Mouse (Mus musculus) liver, embryonic 11.5 days (tissue): ENCODE results near the gene Efna1. TPM values are rescaled to one million over a fixed set of nuclear protein-coding genes. Genes with fewer than 3 reads are reported as not detected.

Experiments used
- ATAC-seq: fragments of 200-750 bp; cut with Nextera tagmentation; replicated peaks from 2 replicates; pipeline ENCODE4 v1.8.0; 2017; ENCODE audit warnings: moderate number of reproducible peaks, mild to moderate bottlenecking, moderate TSS enrichment, moderate library complexity; ENCODE audit not compliant: low FRiP score
- DNase-seq: peaks from one replicate; pipeline ENCODE4 v3.0.0-alpha.2; 2017; ENCODE audit warnings: low spot score
- H3K27ac ChIP-seq: fragments of 300-500 bp; sonication (generic); 2 replicates; pipeline ENCODE4 v1.5.1; 2014; ENCODE audit warnings: mild to moderate bottlenecking, low read depth, low read length, control low read depth
- H3K27me3 ChIP-seq: fragments of 300-500 bp; sonication (generic); replicated peaks from 2 replicates; pipeline ENCODE4 v1.6.1; 2014; ENCODE audit warnings: low read length, mixed read lengths; ENCODE audit not compliant: control insufficient read depth, insufficient read depth
- H3K36me3 ChIP-seq: fragments of 300-500 bp; sonication (generic); 2 replicates; pipeline ENCODE4 v1.6.1; 2014; ENCODE audit warnings: mild to moderate bottlenecking, low read length, moderate library complexity, mixed read lengths; ENCODE audit not compliant: control insufficient read depth, insufficient read depth
- H3K4me1 ChIP-seq: fragments of 300-500 bp; sonication (generic); replicated peaks from 2 replicates; pipeline ENCODE4 v1.6.1; 2014; ENCODE audit warnings: low read length, mixed read lengths; ENCODE audit not compliant: control insufficient read depth, insufficient read depth
- H3K4me2 ChIP-seq: fragments of 300-500 bp; sonication (generic); 2 replicates; pipeline ENCODE4 v1.6.1; 2014; ENCODE audit warnings: mild to moderate bottlenecking, control low read depth, moderate library complexity
- H3K4me3 ChIP-seq: fragments of 300-500 bp; sonication (generic); 2 replicates; pipeline ENCODE4 v1.5.1; 2014; ENCODE audit warnings: low read depth, low read length, control low read depth
- H3K9ac ChIP-seq: fragments of 300-500 bp; sonication (generic); 2 replicates; pipeline ENCODE4 v1.6.1; 2014; ENCODE audit warnings: low read depth, low read length, control low read depth
- H3K9me3 ChIP-seq: fragments of 300-500 bp; sonication (generic); 2 replicates; pipeline ENCODE4 v1.6.1; 2016; ENCODE audit warnings: low read length, inconsistent platforms, mixed read lengths; ENCODE audit not compliant: control insufficient read depth
- WGBS: fragments of 180-500 bp; shearing (Covaris S2); extraction: QIAGEN DNeasy Blood & Tissue Kit; methylation state at CpG from one replicate; pipeline ENCODE4 v1.1.7; 2014; 5-methylcytosine and 5-hydroxymethylcytosine counted together
- polyA plus RNA-seq: library from polyadenylated mRNA; unstranded; fragments of >200 nt; fragmentation: Nextera tagmentation; extraction: Ambion mirVana; gene quantifications from 2 replicates; pipeline ENCODE4 v1.2.1, GENCODE M21; 2014

Efna1 gene
- polyA plus RNA-seq, 1 experiment from 2014 or later, result 11.8 TPM

DNA sequence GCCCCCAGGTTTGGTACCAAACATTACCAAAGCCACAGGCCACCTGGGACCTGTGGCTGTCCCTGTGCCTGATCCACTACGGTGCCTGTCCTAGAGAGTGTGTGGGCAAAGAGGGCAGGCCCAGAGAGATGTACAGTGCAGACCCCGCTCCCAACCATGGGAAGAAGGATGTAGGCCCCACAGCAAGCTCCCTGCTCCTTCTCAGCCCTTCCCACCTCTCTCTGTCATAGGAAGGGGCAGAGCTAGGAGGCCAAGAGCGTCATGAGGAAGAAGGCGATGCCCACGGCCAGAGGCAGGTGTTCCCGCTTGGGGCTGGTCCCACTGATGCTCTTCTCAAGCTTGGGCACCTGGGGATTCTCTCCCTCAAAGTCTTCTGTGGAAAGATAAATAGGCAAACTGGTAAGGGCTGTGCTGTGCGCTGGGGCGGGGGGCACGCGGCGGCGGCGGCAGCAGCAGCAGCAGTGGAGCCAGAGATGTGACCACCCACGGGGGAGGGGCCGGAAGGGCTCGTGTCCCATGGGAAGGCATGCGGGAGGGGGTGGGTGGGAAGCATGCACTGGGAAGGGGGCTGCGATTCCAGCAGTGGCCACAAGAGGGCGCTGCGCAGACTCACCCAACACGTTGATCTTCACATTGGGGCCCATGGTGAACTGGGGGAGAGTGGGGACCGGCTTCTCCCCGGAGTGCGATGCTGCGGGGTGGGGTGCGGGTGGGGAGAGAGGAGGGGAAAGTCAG is 34.4 kb upstream of the Efna1 start:
- peak overlapping the region; percentile 38 for H3K4me3 ChIP-seq
- 9% methylated on average over 24 of the region's 26 CpGs for WGBS
- no peaks in the 10 kb centered on the region for H3K36me3 ChIP-seq
- peaks cover 46% of the 10 kb centered on the region for H3K27me3 ChIP-seq
- no peak overlapping the region for H3K27ac ChIP-seq
- ATAC-seq (no peak; the same call in 1 of the 2 replicates), DNase-seq (peak; percentile 85)
- peak overlapping the region; percentile 2; the same call in 1 of the 2 replicates for H3K9ac ChIP-seq
- H3K9me3 ChIP-seq, result no peaks in the 10 kb centered on the region
- peaks cover 20% of the 10 kb centered on the region for H3K4me1 ChIP-seq
- peak overlapping the region; percentile 61 for H3K4me2 ChIP-seq

DNA sequence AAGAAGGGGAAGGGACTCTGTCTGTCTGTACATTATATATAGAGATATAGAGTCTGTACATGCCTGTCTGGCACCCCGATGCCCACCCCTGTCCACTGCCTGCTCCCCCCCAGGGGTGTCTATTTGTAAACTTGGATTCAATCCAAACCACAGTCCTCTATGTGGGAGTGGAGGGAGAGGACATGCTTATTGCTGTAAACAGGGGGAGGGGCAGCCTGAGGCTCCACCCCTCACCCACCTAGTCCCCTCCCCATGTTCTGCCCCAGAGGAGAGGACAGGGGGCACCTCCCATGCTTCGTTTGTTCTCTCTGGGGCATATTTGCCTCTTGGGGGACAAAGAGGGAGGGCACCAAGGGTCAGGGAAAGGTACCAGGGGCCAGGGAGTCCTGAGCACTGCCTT is 33.8 kb upstream of the Efna1 start:
- Histone ChIP-seq H3K4me3 (no peak overlapping the region), H3K9ac (no peak overlapping the region), H3K4me1 (peaks cover 15% of the 10 kb centered on the region), H3K9me3 (no peaks in the 10 kb centered on the region), H3K27ac (no peak overlapping the region), H3K4me2 (peak overlapping the region; percentile 61), H3K27me3 (peaks cover 40% of the 10 kb centered on the region), H3K36me3 (no peaks in the 10 kb centered on the region)
- ATAC-seq, result no peak
- no peak for DNase-seq
- 46% methylated on average over 2 of the region's 2 CpGs for WGBS

DNA sequence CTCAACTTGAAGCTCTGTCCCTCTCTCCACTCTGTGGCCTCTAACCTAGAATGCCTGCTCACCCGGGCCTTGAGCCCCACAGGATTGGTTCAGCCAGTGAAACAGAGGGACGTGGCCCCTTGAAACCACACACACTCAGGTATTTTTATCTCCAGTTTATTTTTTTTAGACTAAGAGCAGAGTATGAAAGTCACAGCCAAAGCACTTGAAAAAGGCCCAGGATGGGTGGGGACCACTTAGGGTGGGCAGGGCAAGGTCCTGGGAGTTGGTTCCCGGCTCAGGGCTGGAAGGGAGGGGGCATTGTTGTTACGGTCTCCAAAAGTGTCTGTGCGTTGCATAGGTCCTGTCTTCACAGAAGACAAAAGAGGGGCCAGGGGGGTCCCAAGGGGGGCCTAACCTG is 33.4 kb upstream of the Efna1 start:
- Histone ChIP-seq H3K27me3 (peaks cover 36% of the 10 kb centered on the region), H3K4me2 (no peak overlapping the region), H3K9ac (no peak overlapping the region), H3K4me3 (no peak overlapping the region), H3K27ac (no peak overlapping the region; the same call in 1 of the 2 replicates), H3K36me3 (no peaks in the 10 kb centered on the region), H3K9me3 (no peaks in the 10 kb centered on the region), H3K4me1 (peaks cover 12% of the 10 kb centered on the region)
- WGBS, result 74% methylated on average over 5 of the region's 5 CpGs
- DNase-seq (no peak), ATAC-seq (no peak)

DNA sequence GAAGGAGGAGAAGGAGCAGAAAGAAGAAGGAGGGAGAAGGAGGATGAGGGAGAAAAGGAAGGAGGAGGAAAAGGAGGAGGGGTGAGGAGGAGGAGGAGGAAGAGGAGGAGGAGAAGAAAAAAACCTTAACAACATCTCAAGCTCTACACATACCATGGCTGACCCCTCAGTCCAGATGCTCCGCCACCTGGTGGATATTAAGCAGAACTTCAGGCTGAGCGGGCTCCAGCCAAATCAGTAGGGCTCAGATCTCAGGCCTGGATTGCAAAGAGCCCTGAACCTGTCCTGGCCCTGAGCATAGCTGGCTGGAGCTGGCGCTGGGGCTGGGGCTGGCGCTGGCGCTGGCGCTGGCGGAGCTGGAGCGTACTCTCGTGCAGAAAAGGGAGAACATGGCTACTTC is 27.1 kb upstream of the Efna1 start:
- no peak overlapping the region for H3K4me2 ChIP-seq
- WGBS, result 4% methylated on average over 9 of the region's 9 CpGs
- H3K27ac ChIP-seq, result no peak overlapping the region
- no peaks in the 10 kb centered on the region for H3K4me1 ChIP-seq
- H3K4me3 ChIP-seq, result no peak overlapping the region
- peaks cover 3% of the 10 kb centered on the region; the same call in 1 of the 2 replicates for H3K27me3 ChIP-seq
- ATAC-seq (peak; percentile 70; the same call in 1 of the 2 replicates), DNase-seq (peak; percentile 57)
- H3K9ac ChIP-seq, result no peak overlapping the region
- H3K36me3 ChIP-seq, result no peaks in the 10 kb centered on the region
- no peaks in the 10 kb centered on the region for H3K9me3 ChIP-seq

- Histone ChIP-seq H3K9me3 (no peaks in the 10 kb centered on the region), H3K4me3 (no peak overlapping the region), H3K27ac (no peak overlapping the region), H3K27me3 (peaks cover 3% of the 10 kb centered on the region; the same call in 1 of the 2 replicates), H3K4me2 (no peak overlapping the region), H3K9ac (no peak overlapping the region), H3K36me3 (no peaks in the 10 kb centered on the region), H3K4me1 (no peaks in the 10 kb centered on the region)
- 71% methylated on average over 8 of the region's 8 CpGs for WGBS
- DNase-seq, result no peak
- ATAC-seq, result no peak
Observed at GRCm38 (mm10) chr3:89305551-89306325, 24.8 kb upstream of the Efna1 start.

DNA sequence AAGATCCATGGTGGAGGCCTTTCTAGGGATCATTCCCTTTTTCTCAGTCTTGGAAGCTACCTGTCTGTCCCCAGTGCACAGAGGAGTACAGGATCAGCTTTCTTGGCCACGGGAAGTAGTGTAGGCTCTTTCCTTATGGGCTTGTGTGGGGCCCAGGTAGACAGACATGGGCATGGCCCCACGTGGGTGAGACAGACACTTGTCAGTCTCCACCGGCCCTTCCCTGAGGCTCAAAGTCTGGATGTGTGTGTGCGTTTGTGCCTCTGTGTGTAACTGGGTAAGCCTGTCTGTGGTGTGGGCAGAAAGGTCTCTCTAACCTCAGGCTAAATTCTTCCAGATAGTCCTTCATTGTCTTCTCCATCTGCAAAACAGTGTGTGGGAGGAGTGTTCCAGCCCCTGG is 24.2 kb upstream of the Efna1 start:
- H3K9me3 ChIP-seq, result no peaks in the 10 kb centered on the region
- no peak overlapping the region for H3K4me2 ChIP-seq
- peaks cover 3% of the 10 kb centered on the region for H3K27me3 ChIP-seq
- ATAC-seq (no peak), DNase-seq (no peak)
- WGBS, result 65% methylated on average over 4 of the region's 4 CpGs
- no peak overlapping the region for H3K9ac ChIP-seq
- H3K36me3 ChIP-seq, result no peaks in the 10 kb centered on the region
- no peak overlapping the region for H3K27ac ChIP-seq
- no peak overlapping the region for H3K4me3 ChIP-seq
- H3K4me1 ChIP-seq, result no peaks in the 10 kb centered on the region

DNA sequence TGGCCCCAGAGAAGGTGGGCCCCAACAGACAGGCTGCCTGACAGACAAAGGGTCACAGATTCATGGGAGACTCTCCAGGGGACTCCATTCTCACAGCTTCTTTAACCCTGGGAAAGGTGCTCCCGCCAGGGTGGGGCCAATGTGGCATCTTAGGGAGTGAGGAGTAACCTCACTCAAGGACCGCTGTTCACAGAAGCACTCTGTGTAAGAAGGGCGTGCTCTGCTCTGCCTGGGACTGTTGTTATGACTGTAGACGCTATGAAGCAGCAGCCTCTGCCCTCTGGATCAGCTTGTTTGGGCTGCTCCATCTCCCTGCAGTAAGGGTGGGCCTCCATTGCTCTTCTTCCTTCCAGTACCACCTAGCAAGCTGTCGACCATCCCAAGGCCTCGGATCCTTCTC is 23.5 kb upstream of the Efna1 start:
- ATAC-seq, result no peak
- Histone ChIP-seq H3K4me1 (0 out of 2 replicates have a peak, but pooled peaks cover 3% of the 10 kb centered on the region), H3K36me3 (no peaks in the 10 kb centered on the region), H3K4me3 (no peak overlapping the region), H3K27me3 (peaks cover 3% of the 10 kb centered on the region), H3K9me3 (no peaks in the 10 kb centered on the region), H3K9ac (no peak overlapping the region), H3K4me2 (no peak overlapping the region), H3K27ac (no peak overlapping the region)
- WGBS, result 61% methylated on average over 6 of the region's 6 CpGs
- no peak for DNase-seq

GRCm38 (mm10) chr3:89300514-89300913 is 19.6 kb upstream of the Efna1 start:
- ATAC-seq (no peak), DNase-seq (no peak)
- no peaks in the 10 kb centered on the region for H3K36me3 ChIP-seq
- no peaks in the 10 kb centered on the region for H3K9me3 ChIP-seq
- H3K4me3 ChIP-seq, result no peak overlapping the region
- WGBS, result 55% methylated on average over 2 of the region's 2 CpGs
- no peak overlapping the region for H3K4me2 ChIP-seq
- H3K27ac ChIP-seq, result no peak overlapping the region
- H3K27me3 ChIP-seq, result peaks cover 5% of the 10 kb centered on the region
- H3K4me1 ChIP-seq, result peaks cover 3% of the 10 kb centered on the region; the same call in 1 of the 2 replicates
- no peak overlapping the region for H3K9ac ChIP-seq
